Mouse (Mus musculus) forebrain, embryonic 10.5 days (tissue): ENCODE measurements around the gene Daam1. TPM values are rescaled to one million over a fixed set of nuclear protein-coding genes. Genes with fewer than 3 reads are reported as not detected.
A peak's percentile ranks its signal among the peaks of the same experiment; 100 is the strongest.

Source experiments
- DNase-seq: peaks from one replicate; pipeline ENCODE4 v3.0.0-alpha.2; 2017; ENCODE audit warnings: low spot score; ENCODE audit errors: extremely low spot score
- H3K27ac ChIP-seq: fragments of 300-500 bp; sonication (generic); 2 replicates; pipeline ENCODE4 v1.5.1; 2016; ENCODE audit warnings: mild to moderate bottlenecking
- H3K27me3 ChIP-seq: fragments of 300-500 bp; sonication (generic); 2 replicates; pipeline ENCODE4 v1.6.1; 2016; ENCODE audit warnings: mild to moderate bottlenecking; ENCODE audit not compliant: poor library complexity, severe bottlenecking
- H3K36me3 ChIP-seq: fragments of 300-500 bp; sonication (generic); replicated peaks from 2 replicates; pipeline ENCODE4 v1.6.1; 2016; ENCODE audit warnings: mild to moderate bottlenecking, moderate library complexity
- H3K4me1 ChIP-seq: fragments of 300-500 bp; sonication (generic); 2 replicates; pipeline ENCODE4 v1.6.1; 2016
- H3K4me3 ChIP-seq: fragments of 300-500 bp; sonication (generic); 2 replicates; pipeline ENCODE4 v1.5.1; 2016; ENCODE audit warnings: mild to moderate bottlenecking, moderate library complexity
- H3K9me3 ChIP-seq: fragments of 300-500 bp; sonication (generic); 2 replicates; pipeline ENCODE4 v1.6.1; 2016; ENCODE audit warnings: mild to moderate bottlenecking, moderate library complexity
- WGBS: fragments of 180-500 bp; shearing (Covaris S2); methylation state at CpG from one replicate; pipeline ENCODE4 v1.1.7; 2016; 5-methylcytosine and 5-hydroxymethylcytosine counted together
- polyA plus RNA-seq: library from polyadenylated mRNA; unstranded; fragments of >200 nt; fragmentation: Nextera tagmentation; extraction: Ambion mirVana; gene quantifications from 2 replicates; pipeline ENCODE4 v1.2.1, GENCODE M21; 2016

Gene Daam1
- polyA plus RNA-seq: 7.7 and 7.9 TPM in 2 replicates

DNA sequence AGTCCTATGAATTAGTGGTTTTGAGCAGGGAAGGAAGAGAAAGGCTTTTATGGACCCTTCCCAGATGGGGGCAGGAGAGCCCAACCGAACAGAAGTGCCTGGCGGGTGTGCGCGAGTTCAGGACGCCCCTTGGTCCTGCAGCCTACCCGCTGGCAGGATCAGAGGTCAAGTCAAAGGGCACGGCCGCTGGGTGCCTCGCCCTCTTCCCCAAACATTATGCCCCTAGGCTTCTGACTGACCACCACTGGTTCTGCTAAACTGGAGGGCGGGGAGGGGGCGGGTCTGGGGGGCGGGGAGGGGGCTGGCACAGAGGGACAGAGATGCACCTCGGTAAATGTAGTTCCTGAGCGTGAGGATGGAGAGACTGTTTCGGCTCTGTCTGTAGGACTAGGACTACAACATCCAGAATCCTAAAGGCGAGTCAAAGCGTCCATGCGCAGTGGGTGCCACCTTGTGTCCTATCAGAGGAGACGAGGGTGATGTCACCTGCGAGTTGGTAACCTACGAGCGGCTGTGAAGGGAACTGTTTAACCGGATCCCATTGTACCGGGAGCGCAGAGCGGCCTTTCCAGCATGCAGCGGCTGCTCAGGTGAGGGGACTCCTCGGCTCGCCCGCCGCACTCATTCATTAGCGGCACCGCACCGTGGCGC is at the start of gene Daam1:
Gene Daam1, plus strand, starts transcription at position 472 of the 651 bp plus-strand sequence.
- Histone ChIP-seq H3K9me3 (no peaks in the 10 kb centered on the region), H3K36me3 (no peaks in the 10 kb centered on the region), H3K4me1 (peaks cover 44% of the 10 kb centered on the region), H3K27me3 (peaks cover 15% of the 10 kb centered on the region), H3K4me3 (peak within 1 kb of the TSS; percentile 84), H3K27ac (peak within 1 kb of the TSS; percentile 91)
- WGBS: under 1% methylated on average over 35 of the region's 35 CpGs
- peak; percentile 92 for DNase-seq

DNA sequence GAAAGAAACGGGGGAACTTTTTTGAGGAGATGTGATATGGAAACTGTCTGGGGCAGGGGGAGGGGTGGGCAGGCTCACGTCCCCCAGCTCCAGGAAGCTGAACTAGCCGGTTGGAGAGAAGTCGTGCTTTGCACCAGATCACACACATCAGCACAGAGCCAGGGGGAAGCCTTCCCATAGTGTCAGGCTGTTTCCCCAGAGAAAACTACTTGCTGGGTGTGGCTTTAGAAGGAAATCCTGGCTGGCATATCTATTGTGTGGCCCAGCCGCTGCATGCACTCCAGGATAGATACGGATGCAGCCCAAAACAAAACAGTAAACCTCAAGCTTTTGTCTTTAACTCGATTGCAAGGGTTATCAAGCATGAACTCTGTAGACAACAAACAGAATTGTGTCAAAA is 49.7 kb upstream of the Daam1 start:
- H3K27ac ChIP-seq: no peak overlapping the region
- H3K4me3 ChIP-seq: no peak overlapping the region
- no peaks in the 10 kb centered on the region for H3K27me3 ChIP-seq
- H3K4me1 ChIP-seq: peaks cover 17% of the 10 kb centered on the region
- 64% methylated on average over 7 of the region's 7 CpGs for WGBS
- no peaks in the 10 kb centered on the region for H3K9me3 ChIP-seq
- H3K36me3 ChIP-seq: no peaks in the 10 kb centered on the region
- no peak for DNase-seq

DNA sequence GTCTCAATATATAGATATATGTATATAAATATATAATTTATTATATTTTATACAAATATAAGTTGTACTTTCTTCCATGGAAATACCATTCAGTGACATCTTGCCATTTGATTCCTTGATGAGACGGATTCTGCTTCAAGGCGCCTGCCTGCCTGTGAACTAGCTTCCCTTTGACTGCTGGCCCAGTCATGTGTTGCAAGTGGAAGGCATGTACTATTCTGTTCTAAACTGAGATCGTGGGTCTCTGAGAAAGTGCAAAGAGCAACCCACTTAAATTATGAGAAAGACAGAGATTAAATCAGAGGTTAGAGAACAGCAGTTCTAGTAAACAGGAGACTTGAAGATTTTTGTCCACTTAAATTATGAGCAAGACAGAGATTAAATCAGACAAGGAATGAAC is 46.9 kb upstream of the Daam1 start:
- no peak for DNase-seq
- no peaks in the 10 kb centered on the region for H3K27me3 ChIP-seq
- no peaks in the 10 kb centered on the region for H3K36me3 ChIP-seq
- H3K4me3 ChIP-seq: no peak overlapping the region
- 85% methylated on average over 3 of the region's 3 CpGs for WGBS
- peaks cover 6% of the 10 kb centered on the region for H3K4me1 ChIP-seq
- H3K27ac ChIP-seq: no peak overlapping the region
- no peaks in the 10 kb centered on the region for H3K9me3 ChIP-seq

DNA sequence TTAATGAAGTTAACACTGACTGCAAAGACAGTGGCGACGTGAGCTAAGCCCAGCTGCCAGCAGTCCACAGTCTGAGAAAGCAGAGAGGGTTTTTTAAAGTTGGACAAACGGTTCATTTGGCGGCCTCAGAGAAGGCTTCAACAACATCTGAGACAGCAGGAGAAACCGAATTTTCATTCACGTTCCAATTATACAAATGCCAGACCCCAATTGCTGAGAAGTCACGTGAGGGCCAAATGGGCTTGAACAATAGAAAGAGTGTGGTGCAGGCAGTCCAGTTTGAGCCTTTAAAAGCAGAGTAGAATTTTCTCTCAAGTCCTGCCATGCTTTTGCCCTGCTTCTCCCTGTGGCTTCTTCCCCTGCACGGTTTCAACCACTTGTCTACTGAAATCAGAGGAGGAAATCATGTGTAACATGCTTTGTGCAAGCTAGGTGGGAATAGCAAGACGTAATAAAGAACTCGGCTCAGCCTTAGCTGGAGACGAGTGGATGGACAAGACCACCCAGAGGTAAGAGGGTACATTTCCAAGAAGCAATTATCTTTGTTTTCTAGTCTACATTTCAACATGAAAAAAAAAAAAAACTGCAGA is 46.1 kb upstream of the Daam1 start:
- H3K36me3 ChIP-seq: no peaks in the 10 kb centered on the region
- DNase-seq: no peak

DNA sequence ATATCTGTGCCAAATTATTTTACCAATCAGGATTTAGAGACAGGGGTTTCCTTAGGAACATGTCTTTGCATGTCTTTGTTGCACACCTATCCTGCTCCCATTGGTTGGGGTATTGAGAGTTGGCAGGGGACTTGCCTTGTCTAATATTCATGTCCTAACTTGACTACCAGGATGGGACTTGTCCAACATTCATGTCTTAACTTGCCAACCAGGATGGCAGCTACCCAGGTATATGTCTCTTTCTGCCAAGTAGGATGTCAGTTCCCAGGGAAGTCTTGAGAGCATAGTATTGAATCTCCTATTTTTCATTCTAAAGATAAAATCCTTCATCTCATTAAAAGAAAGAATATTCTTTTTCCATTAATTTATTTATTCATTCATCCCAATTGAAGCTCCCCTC is 44.4 kb upstream of the Daam1 start:
- no peaks in the 10 kb centered on the region for H3K27me3 ChIP-seq
- no peak overlapping the region for H3K4me3 ChIP-seq
- no peak for DNase-seq
- no peaks in the 10 kb centered on the region for H3K36me3 ChIP-seq
- H3K9me3 ChIP-seq: no peaks in the 10 kb centered on the region
- peaks cover 6% of the 10 kb centered on the region for H3K4me1 ChIP-seq
- no peak overlapping the region for H3K27ac ChIP-seq

More for the DNA sequence above, 46.1 kb upstream of the Daam1 start:
- no peaks in the 10 kb centered on the region for H3K9me3 ChIP-seq
- H3K4me3 ChIP-seq: no peak overlapping the region
- no peak overlapping the region for H3K27ac ChIP-seq
- peaks cover 6% of the 10 kb centered on the region for H3K4me1 ChIP-seq
- 56% methylated on average over 11 of the region's 11 CpGs for WGBS
- H3K27me3 ChIP-seq: no peaks in the 10 kb centered on the region

DNA sequence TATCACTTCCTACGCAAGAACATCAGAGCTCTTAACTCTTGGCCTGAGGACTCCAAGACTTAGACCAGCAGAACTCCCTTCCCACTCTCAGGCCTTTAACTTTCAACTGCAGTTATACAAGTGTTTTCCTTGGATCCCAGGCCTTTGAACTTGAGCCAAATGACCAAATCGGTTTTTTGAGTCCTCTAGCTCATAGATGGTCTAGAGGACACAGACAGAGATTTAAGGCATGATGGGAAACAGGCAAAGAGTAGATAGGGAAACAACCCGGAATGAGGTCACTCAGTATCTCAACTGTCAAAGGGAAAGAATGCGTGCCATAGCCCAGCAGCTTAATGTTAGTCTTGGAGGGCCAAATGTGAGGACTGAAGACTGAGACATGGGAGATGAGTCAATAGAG is 42.1 kb upstream of the Daam1 start:
- H3K27ac ChIP-seq: no peak overlapping the region
- 85% methylated on average over 4 of the region's 4 CpGs for WGBS
- H3K9me3 ChIP-seq: no peaks in the 10 kb centered on the region
- H3K4me3 ChIP-seq: no peak overlapping the region
- peaks cover 6% of the 10 kb centered on the region for H3K4me1 ChIP-seq
- DNase-seq: no peak
- no peaks in the 10 kb centered on the region for H3K36me3 ChIP-seq
- H3K27me3 ChIP-seq: no peaks in the 10 kb centered on the region

DNA sequence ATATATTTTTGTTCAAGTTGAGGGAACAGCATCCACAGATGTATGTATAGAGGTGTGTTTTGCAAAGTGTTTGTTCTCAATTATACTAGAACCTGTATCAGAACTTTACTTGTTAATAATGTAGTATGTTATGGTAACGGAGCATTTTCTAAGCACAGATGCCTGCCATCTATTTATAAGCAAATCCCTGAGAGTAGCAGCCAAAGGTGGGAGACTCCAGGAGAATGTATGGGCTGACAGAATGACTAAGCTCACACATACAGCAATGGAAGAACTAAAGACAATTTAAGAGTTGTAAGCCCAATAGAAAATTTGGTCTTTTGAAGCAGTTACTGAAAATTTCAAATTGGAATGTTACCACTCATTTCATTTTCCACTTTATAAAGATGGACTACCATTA is 40.3 kb upstream of the Daam1 start:
- Histone ChIP-seq H3K27ac (no peak overlapping the region), H3K4me1 (no peaks in the 10 kb centered on the region; the same call in 1 of the 2 replicates), H3K9me3 (no peaks in the 10 kb centered on the region), H3K36me3 (no peaks in the 10 kb centered on the region), H3K27me3 (no peaks in the 10 kb centered on the region), H3K4me3 (no peak overlapping the region)
- WGBS: 93% methylated on average over 1 of the region's 1 CpGs
- no peak for DNase-seq

DNA sequence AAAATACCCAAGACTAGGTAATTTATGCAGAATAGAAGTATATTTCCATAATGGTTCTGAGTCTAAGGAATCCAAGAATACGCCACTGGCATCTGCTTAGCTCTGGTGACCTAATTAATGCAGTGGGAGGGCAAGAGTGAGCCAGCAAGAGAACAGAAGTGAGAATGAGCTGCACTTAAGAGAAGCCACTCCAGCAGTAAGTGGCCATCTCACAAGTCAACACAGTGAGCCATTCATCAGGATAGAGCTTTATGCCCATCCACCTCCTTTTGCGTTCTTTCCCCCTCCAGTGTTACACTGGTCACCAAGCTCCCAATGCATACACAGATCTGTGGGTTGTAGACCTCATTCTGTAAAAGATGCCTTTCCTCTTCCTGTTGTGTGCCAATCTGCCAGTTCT is 37.8 kb upstream of the Daam1 start:
- H3K27ac ChIP-seq: no peak overlapping the region
- DNase-seq: no peak
- H3K36me3 ChIP-seq: no peaks in the 10 kb centered on the region
- H3K27me3 ChIP-seq: no peaks in the 10 kb centered on the region
- WGBS: 85% methylated on average over 2 of the region's 2 CpGs
- peaks cover 16% of the 10 kb centered on the region for H3K4me1 ChIP-seq
- no peaks in the 10 kb centered on the region for H3K9me3 ChIP-seq
- no peak overlapping the region for H3K4me3 ChIP-seq

DNA sequence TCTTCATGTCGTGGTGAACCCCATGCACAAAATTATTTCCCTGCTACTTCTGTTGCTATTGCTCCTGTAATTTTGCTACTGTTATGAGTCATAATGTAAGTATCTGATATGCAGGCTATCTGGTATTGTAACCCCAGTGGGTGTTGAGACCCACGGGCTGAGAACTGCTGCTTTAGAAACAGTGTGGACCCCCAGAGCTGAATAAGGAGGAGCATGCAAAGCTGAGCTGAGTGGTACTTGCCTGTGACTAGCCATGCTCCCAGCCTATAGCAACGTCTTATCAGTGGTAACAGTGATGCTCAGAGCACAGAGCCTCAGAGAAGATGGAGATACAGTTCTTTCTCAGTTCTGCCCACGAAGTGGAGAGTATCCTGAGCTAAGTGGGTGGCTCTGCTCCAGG is 35.3 kb upstream of the Daam1 start:
- Histone ChIP-seq H3K27me3 (no peaks in the 10 kb centered on the region), H3K4me1 (peaks cover 16% of the 10 kb centered on the region), H3K36me3 (no peaks in the 10 kb centered on the region), H3K27ac (no peak overlapping the region), H3K9me3 (no peaks in the 10 kb centered on the region), H3K4me3 (no peak overlapping the region)
- WGBS: 73% methylated on average over 4 of the region's 4 CpGs
- no peak for DNase-seq

DNA sequence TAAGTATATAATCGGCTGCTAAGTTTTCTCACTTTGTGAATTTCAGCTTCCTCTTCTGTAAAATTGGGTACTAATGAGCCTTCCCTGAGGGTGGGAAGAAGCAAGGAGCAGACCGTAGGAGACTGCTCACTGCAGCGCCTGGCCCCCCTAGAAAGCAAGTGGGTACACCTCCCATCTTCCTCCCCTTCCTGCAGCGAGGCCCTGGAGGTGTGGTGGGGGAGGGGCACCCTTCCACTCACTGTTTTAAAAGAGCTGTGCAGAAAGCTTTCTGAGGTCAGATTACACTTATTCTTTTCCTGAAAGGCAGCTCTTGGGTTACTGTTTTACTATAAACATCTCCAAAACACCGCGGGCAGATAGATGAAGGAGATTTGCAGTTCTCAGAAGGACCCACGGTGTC is 34.4 kb upstream of the Daam1 start:
- Histone ChIP-seq H3K9me3 (no peaks in the 10 kb centered on the region), H3K27ac (peak overlapping the region; percentile 63; the same call in 1 of the 2 replicates), H3K36me3 (no peaks in the 10 kb centered on the region), H3K4me1 (peaks cover 16% of the 10 kb centered on the region), H3K27me3 (no peaks in the 10 kb centered on the region), H3K4me3 (peak overlapping the region; percentile 20; the same call in 1 of the 2 replicates)
- WGBS: 10% methylated on average over 7 of the region's 7 CpGs
- DNase-seq: no peak

DNA sequence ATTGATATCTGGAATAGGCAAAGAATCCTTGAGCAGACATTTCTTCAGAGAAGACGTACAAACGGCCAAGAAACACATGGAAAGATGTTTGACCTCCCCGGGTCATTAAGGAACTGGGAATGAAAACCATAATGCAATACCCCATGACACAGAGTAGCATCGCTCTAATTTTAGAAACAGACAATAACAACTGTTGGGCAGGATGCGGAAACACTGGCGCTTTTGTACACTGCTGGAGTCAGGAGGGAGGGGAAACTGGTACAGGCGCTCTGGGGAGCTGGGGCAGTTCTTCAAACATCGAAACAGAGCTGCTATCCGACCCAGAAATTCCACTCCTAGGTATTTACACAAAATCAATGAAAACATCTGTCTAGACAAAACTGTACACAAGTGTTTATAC is 23.6 kb upstream of the Daam1 start:
- H3K27ac ChIP-seq: no peak overlapping the region
- no peak overlapping the region for H3K4me3 ChIP-seq
- WGBS: 73% methylated on average over 9 of the region's 9 CpGs
- no peaks in the 10 kb centered on the region for H3K36me3 ChIP-seq
- no peak for DNase-seq
- no peaks in the 10 kb centered on the region for H3K4me1 ChIP-seq
- no peaks in the 10 kb centered on the region for H3K27me3 ChIP-seq
- no peaks in the 10 kb centered on the region for H3K9me3 ChIP-seq

DNA sequence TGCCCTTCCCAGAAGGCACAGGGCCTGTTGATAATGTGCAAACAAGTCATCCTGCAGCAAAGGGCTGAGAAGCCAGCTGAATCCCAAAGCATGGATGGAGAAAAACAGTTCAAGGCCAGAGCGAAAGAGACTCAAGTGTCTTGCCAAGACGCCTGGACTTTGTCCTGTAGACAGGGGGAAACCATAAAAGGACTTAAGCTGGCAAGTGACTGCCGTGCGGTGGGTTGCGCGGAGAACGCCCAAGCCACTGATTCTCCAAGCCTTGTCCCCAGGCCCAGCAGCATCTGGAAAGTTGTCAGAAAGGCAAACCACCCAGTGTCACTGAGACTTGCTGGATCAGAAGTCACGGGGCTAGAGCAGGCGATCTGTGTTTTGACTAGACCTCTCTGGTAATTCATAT is 22.2 kb upstream of the Daam1 start:
- Histone ChIP-seq H3K36me3 (no peaks in the 10 kb centered on the region), H3K4me3 (no peak overlapping the region), H3K9me3 (no peaks in the 10 kb centered on the region), H3K27me3 (no peaks in the 10 kb centered on the region), H3K27ac (no peak overlapping the region), H3K4me1 (peaks cover 2% of the 10 kb centered on the region; the same call in 1 of the 2 replicates)
- no peak for DNase-seq
- WGBS: 90% methylated on average over 9 of the region's 9 CpGs

DNA sequence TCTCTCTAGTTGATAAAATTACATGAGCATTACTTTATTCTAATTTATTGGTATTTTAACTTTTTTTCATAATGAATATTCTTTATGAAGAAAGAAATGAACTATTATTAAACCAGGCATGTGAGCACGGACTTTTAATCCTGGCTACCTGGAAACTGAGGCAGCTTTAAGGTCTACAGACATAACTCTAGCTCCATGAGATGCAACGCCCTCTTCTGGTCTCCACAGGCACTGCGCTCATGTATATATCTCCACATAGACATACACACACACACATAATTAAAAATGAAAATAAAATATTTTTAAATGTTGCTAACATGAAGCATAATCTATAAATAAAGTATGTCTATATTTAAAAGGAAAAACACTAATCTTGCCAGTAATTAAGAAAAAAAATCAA is 21.3 kb upstream of the Daam1 start:
- no peaks in the 10 kb centered on the region for H3K9me3 ChIP-seq
- DNase-seq: no peak
- H3K4me3 ChIP-seq: no peak overlapping the region
- H3K36me3 ChIP-seq: no peaks in the 10 kb centered on the region
- H3K4me1 ChIP-seq: peaks cover 7% of the 10 kb centered on the region; the same call in 1 of the 2 replicates
- H3K27me3 ChIP-seq: no peaks in the 10 kb centered on the region
- H3K27ac ChIP-seq: no peak overlapping the region
- WGBS: 90% methylated on average over 3 of the region's 3 CpGs
